Mouse (Mus musculus): Measurements from ENCODE around the gene Gpc3. TPM values are rescaled to one million over a fixed set of nuclear protein-coding genes. Genes with fewer than 3 reads are reported as not detected.

Gene Gpc3
- polyA plus RNA-seq, 1 experiment = 3.4 TPM

DNA sequence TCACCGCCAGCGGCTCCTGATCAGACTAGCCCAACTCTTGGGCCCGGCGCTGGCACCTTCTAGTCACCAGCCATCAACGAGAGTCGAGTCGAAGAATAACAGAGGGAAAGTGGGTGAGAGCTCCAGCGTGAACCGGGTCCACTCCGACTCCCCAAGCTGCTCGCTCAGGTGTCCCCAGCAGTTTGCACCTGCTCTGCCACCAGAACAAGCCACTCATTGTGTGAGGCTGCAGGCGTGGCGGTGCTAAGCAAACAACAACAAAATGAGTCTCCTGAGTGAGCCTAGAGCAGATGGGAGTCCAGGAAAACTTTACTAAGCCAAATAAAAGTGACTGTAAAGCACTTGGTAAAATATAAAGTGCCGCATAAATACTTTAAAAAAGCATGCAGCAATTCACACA lies 239.5 kb downstream of the Gpc3 start:
- DNase-seq (ENCODE audit: low read depth in 1 of 2, low spot score in 2 of 2) = no peak
- TF ChIP-seq CTCF (IDR thresholded peaks at IDR 0.05; ENCODE audit: extremely low read depth, insufficient read depth, insufficient read length, insufficient replicate concordance) (no peak), POLR2A (IDR thresholded peaks at IDR 0.05; ENCODE audit: low read depth, low read length) (no peak)
- no peaks in the 10 kb centered on the region for H3K27me3 ChIP-seq (ENCODE audit: control insufficient read depth, insufficient read depth, low read length)
- H3K4me1 ChIP-seq (ENCODE audit: control insufficient read depth, insufficient read depth, insufficient read length) = no peaks in the 10 kb centered on the region
- no peak overlapping the region for H3K27ac ChIP-seq (ENCODE audit: insufficient read depth, low read length)
- no peaks in the 10 kb centered on the region for H3K36me3 ChIP-seq (ENCODE audit: control insufficient read depth, insufficient read depth, low read length)
- no peak overlapping the region for H3K4me3 ChIP-seq (ENCODE audit: extremely low read depth, insufficient read depth, insufficient read length)
- WGBS = 92% methylated on average over 14 of the region's 14 CpGs

DNA sequence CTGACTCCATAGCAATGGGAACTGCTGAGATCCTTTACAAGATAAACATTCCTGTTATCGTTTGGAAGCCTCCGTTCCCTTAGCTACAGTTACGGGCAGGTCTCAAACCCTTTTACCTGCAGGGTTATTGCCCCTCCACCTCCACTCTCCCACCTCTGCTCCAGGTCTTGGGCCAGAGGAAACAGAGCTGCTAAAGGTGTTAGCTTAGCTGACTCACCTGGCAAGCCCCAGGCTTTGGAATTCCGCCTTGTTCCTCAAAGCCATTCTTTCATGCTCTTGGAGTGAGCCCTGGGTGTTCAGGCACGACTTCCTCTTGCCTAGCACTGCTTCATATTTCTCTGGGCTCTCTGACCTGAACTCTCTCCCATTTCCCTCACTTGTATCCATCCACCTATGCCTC lies 241.3 kb downstream of the Gpc3 start:
- no peaks in the 10 kb centered on the region for H3K27me3 ChIP-seq (ENCODE audit: control insufficient read depth, insufficient read depth, low read length)
- H3K4me1 ChIP-seq (ENCODE audit: control insufficient read depth, insufficient read depth, insufficient read length) = no peaks in the 10 kb centered on the region
- TF ChIP-seq CTCF (IDR thresholded peaks at IDR 0.05; ENCODE audit: extremely low read depth, insufficient read depth, insufficient read length, insufficient replicate concordance) = no peak
- TF ChIP-seq POLR2A (IDR thresholded peaks at IDR 0.05; ENCODE audit: low read depth, low read length) = no peak
- H3K4me3 ChIP-seq (ENCODE audit: extremely low read depth, insufficient read depth, insufficient read length) = no peak overlapping the region
- no peak for DNase-seq (ENCODE audit: low read depth in 1 of 2, low spot score in 2 of 2)
- no peaks in the 10 kb centered on the region for H3K36me3 ChIP-seq (ENCODE audit: control insufficient read depth, insufficient read depth, low read length)
- no peak overlapping the region for H3K27ac ChIP-seq (ENCODE audit: insufficient read depth, low read length)
- WGBS = 76% methylated on average over 5 of the region's 5 CpGs

DNA sequence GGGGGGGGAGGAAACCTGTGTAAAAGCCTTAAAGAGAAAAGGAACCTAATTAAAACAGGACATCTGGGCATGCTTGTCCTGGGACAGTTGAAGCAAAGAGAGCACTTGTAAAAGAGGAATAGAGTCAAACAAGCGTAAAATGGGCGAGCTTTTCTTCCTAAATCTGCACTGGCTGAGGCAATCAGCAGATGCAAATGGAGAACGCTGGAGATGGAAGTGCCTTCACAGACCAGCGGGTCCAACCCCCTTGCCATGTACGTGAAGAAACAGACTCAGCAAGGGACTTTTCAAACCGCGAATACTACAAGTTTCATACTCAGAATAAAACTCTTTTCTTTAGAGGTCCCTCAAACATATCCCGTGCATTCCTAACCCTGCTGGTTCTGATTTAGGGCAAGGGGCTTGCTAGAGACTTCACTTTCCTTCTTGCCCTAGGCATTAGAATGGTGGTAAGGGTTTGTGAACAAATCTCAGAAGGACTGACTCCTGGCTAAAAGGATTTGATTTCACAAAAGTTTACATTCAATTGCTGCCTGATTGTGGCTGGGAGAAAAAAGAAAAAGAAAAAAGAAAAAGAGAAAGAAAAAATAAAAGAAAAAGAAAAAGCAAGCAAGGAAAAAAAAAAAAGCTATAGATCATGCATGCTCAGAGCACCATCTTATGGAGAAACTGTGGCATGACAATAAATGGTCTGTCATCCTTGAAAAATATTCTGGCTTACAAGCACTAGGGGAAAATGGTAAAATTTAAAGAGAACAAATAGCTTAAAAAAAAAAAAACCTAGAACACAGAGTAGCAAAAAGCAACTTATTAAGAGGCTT lies 243.6 kb downstream of the Gpc3 start:
- no peaks in the 10 kb centered on the region for H3K27me3 ChIP-seq (ENCODE audit: control insufficient read depth, insufficient read depth, low read length)
- 51% methylated on average over 8 of the region's 8 CpGs for WGBS
- no peaks in the 10 kb centered on the region for H3K4me1 ChIP-seq (ENCODE audit: control insufficient read depth, insufficient read depth, insufficient read length)
- H3K27ac ChIP-seq (ENCODE audit: insufficient read depth, low read length) = no peak overlapping the region
- H3K4me3 ChIP-seq (ENCODE audit: extremely low read depth, insufficient read depth, insufficient read length) = no peak overlapping the region
- no peak for DNase-seq (ENCODE audit: low read depth in 1 of 2, low spot score in 2 of 2)
- TF ChIP-seq CTCF (IDR thresholded peaks at IDR 0.05; ENCODE audit: extremely low read depth, insufficient read depth, insufficient read length, insufficient replicate concordance) = no peak
- TF ChIP-seq POLR2A (IDR thresholded peaks at IDR 0.05; ENCODE audit: low read depth, low read length) = no peak
- H3K36me3 ChIP-seq (ENCODE audit: control insufficient read depth, insufficient read depth, low read length) = no peaks in the 10 kb centered on the region

DNA sequence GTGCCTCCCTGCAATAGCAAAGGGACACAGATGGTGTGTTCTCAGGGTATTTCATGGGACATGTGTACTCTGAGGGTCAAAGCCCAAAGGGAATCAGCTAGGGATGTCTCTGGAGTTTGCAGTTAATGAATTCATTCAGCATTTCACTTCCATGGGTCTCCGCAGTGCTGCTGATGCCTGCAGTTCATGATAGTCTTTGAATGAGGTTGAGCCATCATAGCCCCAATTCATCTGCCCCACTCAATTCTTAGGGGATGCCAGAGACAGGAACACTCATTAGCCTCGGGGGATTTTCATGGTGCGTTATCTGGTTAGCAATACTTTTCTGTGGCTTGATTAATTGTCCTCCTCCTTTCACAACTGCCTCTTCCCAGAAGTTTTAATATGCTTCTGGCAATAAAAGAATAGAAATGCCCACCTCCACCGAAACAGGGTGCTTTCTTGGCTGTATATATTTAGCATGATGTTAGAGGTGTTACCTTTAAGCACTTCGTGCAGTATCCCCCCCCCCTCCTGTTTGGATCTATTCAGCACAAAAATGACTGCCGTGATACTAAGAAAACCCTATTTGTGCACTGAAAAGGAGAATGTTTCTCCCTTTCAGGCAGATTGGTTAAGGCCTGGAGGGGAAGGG lies 244.3 kb downstream of the Gpc3 start:
- DNase-seq (ENCODE audit: low read depth in 1 of 2, low spot score in 2 of 2) = no peak
- 77% methylated on average over 6 of the region's 6 CpGs for WGBS
- Histone ChIP-seq H3K36me3 (ENCODE audit: control insufficient read depth, insufficient read depth, low read length) (no peaks in the 10 kb centered on the region), H3K4me3 (ENCODE audit: extremely low read depth, insufficient read depth, insufficient read length) (no peak overlapping the region), H3K4me1 (ENCODE audit: control insufficient read depth, insufficient read depth, insufficient read length) (no peaks in the 10 kb centered on the region), H3K27ac (ENCODE audit: insufficient read depth, low read length) (no peak overlapping the region), H3K27me3 (ENCODE audit: control insufficient read depth, insufficient read depth, low read length) (no peaks in the 10 kb centered on the region)
- TF ChIP-seq POLR2A (IDR thresholded peaks at IDR 0.05; ENCODE audit: low read depth, low read length) (no peak), CTCF (IDR thresholded peaks at IDR 0.05; ENCODE audit: extremely low read depth, insufficient read depth, insufficient read length, insufficient replicate concordance) (no peak)

DNA sequence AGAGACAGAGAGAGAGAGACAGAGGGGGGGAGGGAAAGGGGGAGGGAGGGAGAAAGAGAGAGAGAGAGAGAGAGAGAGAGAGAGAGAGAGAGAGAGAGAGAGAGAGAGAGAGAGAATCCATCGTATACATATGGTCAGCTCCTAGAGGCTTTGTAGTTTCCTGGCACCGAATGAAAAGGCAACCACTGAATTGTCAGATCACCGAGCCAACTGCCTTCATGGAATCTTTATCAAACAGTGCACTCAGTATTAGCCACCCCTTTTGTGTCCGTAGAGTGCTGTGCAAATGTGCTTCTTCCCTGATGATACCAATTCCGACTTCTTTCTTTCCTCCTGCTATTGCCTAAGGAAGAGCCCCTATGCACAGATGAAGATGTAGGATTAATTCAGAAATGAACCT lies 246.9 kb downstream of the Gpc3 start:
- DNase-seq (ENCODE audit: low read depth in 1 of 2, low spot score in 2 of 2) = no peak
- no peaks in the 10 kb centered on the region for H3K27me3 ChIP-seq (ENCODE audit: control insufficient read depth, insufficient read depth, low read length)
- no peaks in the 10 kb centered on the region for H3K4me1 ChIP-seq (ENCODE audit: control insufficient read depth, insufficient read depth, insufficient read length)
- H3K36me3 ChIP-seq (ENCODE audit: control insufficient read depth, insufficient read depth, low read length) = no peaks in the 10 kb centered on the region
- 79% methylated on average over 5 of the region's 5 CpGs for WGBS
- H3K27ac ChIP-seq (ENCODE audit: insufficient read depth, low read length) = no peak overlapping the region
- TF ChIP-seq POLR2A (IDR thresholded peaks at IDR 0.05; ENCODE audit: low read depth, low read length) (no peak), CTCF (IDR thresholded peaks at IDR 0.05; ENCODE audit: extremely low read depth, insufficient read depth, insufficient read length, insufficient replicate concordance) (no peak)
- no peak overlapping the region for H3K4me3 ChIP-seq (ENCODE audit: extremely low read depth, insufficient read depth, insufficient read length)

DNA sequence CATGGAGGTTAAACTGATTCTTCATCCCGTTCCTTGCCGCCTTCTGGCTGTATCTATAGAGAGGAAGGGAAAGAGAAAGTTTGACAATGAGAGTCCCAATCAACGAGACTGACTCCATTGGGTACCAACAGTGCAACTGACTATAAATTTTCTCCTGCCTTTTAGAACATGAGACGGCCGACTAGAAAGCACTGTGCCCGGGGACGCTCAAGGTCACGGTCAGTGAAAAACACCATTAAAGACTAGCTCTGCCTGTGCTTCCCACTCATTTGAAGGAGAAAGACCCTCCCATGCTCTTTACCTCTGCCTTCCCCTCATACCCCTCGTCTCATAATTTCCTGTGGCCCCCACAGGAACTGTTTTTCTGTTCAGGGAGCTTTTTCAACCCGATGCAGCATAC lies 248.0 kb downstream of the Gpc3 start:
- Histone ChIP-seq H3K36me3 (ENCODE audit: control insufficient read depth, insufficient read depth, low read length) (no peaks in the 10 kb centered on the region), H3K27ac (ENCODE audit: insufficient read depth, low read length) (no peak overlapping the region), H3K4me1 (ENCODE audit: control insufficient read depth, insufficient read depth, insufficient read length) (no peaks in the 10 kb centered on the region), H3K27me3 (ENCODE audit: control insufficient read depth, insufficient read depth, low read length) (no peaks in the 10 kb centered on the region), H3K4me3 (ENCODE audit: extremely low read depth, insufficient read depth, insufficient read length) (no peak overlapping the region)
- DNase-seq (ENCODE audit: low read depth in 1 of 2, low spot score in 2 of 2) = no peak
- TF ChIP-seq CTCF (IDR thresholded peaks at IDR 0.05; ENCODE audit: extremely low read depth, insufficient read depth, insufficient read length, insufficient replicate concordance) (no peak), POLR2A (IDR thresholded peaks at IDR 0.05; ENCODE audit: low read depth, low read length) (no peak)
- WGBS = 81% methylated on average over 10 of the region's 10 CpGs

All from spleen, adult 2 months (tissue).